Mouse (Mus musculus): Measurements from ENCODE around the gene Zfp94. TPM values are rescaled to one million over a fixed set of nuclear protein-coding genes. Genes with fewer than 3 reads are reported as not detected.

The Zfp94 gene
- polyA plus RNA-seq, 1 experiment from 2014 or later: 6.1 TPM

DNA sequence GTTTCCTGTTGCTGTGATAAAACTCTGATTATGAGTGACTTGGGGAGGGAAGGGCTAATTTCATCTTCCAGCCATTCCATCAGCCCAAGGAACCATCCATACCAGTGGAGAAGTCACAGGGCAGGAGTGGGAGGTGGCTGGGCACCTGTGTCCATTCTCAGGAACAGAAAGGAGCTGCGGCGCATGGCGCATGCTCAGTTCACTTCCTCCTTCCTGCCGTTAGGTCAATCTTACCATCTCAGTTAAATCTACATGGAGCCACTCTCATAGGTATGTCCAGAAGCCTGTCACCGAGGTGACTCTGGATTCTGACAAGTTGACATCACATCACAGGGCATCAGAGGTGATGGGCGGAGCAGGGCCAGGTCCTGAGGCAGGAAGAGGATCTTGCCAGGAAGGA lies 39.2 kb upstream of the Zfp94 start:
- no peaks in the 10 kb centered on the region for H3K36me3 ChIP-seq (ENCODE audit: control insufficient read depth, insufficient read depth, low read length)
- ATAC-seq (replicated peaks; ENCODE audit: insufficient number of reproducible peaks, low FRiP score, low TSS enrichment): no peak
- H3K4me1 ChIP-seq (ENCODE audit: control insufficient read depth, insufficient read depth, low read length): no peaks in the 10 kb centered on the region
- H3K9me3 ChIP-seq (replicated peaks; ENCODE audit: control insufficient read depth, low read length): no peaks in the 10 kb centered on the region
- no peak overlapping the region for H3K9ac ChIP-seq (ENCODE audit: low read depth, low read length)
- H3K27me3 ChIP-seq (ENCODE audit: control insufficient read depth, insufficient read depth, low read length): peaks cover 10% of the 10 kb centered on the region
- no peak overlapping the region for H3K27ac ChIP-seq (ENCODE audit: low read depth, low read length)
- no peak overlapping the region for H3K4me2 ChIP-seq
- no peak overlapping the region for H3K4me3 ChIP-seq (ENCODE audit: low read depth, low read length)
- 75% methylated on average over 6 of the region's 6 CpGs for WGBS (ENCODE audit: insufficient replicate concordance)

DNA sequence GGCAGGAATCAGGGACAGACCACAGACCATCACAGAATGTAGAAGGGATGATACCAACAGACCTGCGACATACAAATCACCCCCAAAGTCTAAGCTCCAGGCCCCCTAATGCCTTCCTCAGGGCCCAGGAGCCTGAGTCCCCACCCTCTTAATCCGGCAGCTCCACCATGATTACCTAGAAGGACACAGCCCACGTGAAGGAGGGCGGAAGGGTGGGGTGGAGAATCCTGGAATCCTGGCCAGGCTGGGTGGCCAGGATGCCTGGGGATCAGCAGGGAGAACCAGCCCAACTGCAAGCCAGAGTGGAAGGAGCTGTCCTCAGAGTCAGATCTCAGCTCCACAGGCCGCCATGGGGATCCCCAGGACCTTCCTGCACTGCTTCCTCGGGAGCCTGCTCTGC lies 32.4 kb upstream of the Zfp94 start, which contains the start of gene Lypd5:
Gene Lypd5, plus strand, starts transcription at position 301 of the 400 bp plus-strand sequence.
- Histone ChIP-seq H3K27me3 (ENCODE audit: control insufficient read depth, insufficient read depth, low read length) (peaks cover 13% of the 10 kb centered on the region), H3K36me3 (ENCODE audit: control insufficient read depth, insufficient read depth, low read length) (no peaks in the 10 kb centered on the region)

DNA sequence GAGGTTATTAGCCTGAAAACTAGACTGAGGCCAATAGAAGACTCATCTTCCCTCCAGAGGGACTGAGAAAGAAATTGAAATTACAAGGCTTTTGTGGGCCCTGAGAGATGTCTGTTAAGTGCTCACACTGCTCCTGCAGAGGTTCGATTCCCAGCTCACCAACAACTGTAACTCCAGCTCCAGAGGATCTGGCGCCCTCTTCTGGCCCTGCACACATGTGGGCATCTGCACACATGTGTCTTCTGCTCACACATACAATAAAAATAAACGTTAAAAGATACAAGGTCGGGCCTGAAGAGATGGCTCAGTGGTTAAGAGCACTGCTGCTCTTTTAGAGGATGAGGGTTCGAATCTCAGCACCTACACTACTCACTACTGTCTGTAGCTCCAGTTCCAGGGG lies 30.0 kb upstream of the Zfp94 start:
- Histone ChIP-seq H3K27ac (ENCODE audit: low read depth, low read length) (no peak overlapping the region), H3K36me3 (ENCODE audit: control insufficient read depth, insufficient read depth, low read length) (no peaks in the 10 kb centered on the region), H3K4me1 (ENCODE audit: control insufficient read depth, insufficient read depth, low read length) (no peaks in the 10 kb centered on the region), H3K4me2 (no peak overlapping the region), H3K9ac (ENCODE audit: low read depth, low read length) (no peak overlapping the region), H3K9me3 (replicated peaks; ENCODE audit: control insufficient read depth, low read length) (no peaks in the 10 kb centered on the region), H3K4me3 (ENCODE audit: low read depth, low read length) (no peak overlapping the region), H3K27me3 (ENCODE audit: control insufficient read depth, insufficient read depth, low read length) (peaks cover 3% of the 10 kb centered on the region; the same call in 1 of the 2 replicates)
- ATAC-seq (replicated peaks; ENCODE audit: insufficient number of reproducible peaks, low FRiP score, low TSS enrichment): no peak
- 65% methylated on average over 5 of the region's 5 CpGs for WGBS (ENCODE audit: insufficient replicate concordance)

More for the DNA sequence above, 32.4 kb upstream of the Zfp94 start, which contains the start of gene Lypd5:
- H3K9ac ChIP-seq (ENCODE audit: low read depth, low read length): no peak within 1 kb of the TSS
- H3K27ac ChIP-seq (ENCODE audit: low read depth, low read length): no peak within 1 kb of the TSS
- WGBS (ENCODE audit: insufficient replicate concordance): 28% methylated on average over 6 of the region's 6 CpGs
- H3K4me3 ChIP-seq (ENCODE audit: low read depth, low read length): no peak within 1 kb of the TSS
- H3K4me1 ChIP-seq (ENCODE audit: control insufficient read depth, insufficient read depth, low read length): no peaks in the 10 kb centered on the region
- H3K9me3 ChIP-seq (replicated peaks; ENCODE audit: control insufficient read depth, low read length): no peaks in the 10 kb centered on the region
- H3K4me2 ChIP-seq: no peak within 1 kb of the TSS
- no peak for ATAC-seq (replicated peaks; ENCODE audit: insufficient number of reproducible peaks, low FRiP score, low TSS enrichment)

DNA sequence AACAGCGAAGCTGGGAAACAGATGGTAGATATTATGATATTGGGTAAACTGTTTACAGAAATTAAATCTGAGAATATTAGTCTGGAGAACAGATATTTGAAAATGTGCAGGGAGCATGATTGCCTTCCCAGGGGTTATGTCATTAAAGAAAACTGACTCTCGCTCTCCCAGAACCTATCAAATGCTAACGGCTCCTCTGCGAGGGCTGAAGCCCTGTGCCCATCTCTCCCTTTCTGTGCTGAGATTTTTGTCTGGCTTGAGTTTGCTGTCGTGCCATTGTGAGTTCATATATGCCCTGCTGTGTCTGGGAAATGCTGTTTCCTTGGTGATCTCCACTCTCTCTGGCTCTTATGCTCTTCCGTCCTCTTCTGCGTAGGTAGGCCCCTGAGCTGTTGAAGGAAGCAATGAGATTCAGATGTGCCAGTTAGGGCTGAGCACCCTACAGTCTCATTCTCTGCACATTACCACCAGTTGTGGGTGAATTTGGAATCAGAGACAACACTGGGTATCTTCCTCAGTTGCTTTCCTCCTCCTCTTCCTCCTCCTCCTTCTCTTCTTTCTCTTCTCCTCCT lies 27.3 kb upstream of the Zfp94 start:
- no peak overlapping the region for H3K4me3 ChIP-seq (ENCODE audit: low read depth, low read length)
- no peak overlapping the region for H3K4me2 ChIP-seq
- no peak overlapping the region for H3K9ac ChIP-seq (ENCODE audit: low read depth, low read length)
- 73% methylated on average over 7 of the region's 7 CpGs for WGBS (ENCODE audit: insufficient replicate concordance)
- H3K27ac ChIP-seq (ENCODE audit: low read depth, low read length): no peak overlapping the region
- no peaks in the 10 kb centered on the region for H3K9me3 ChIP-seq (replicated peaks; ENCODE audit: control insufficient read depth, low read length)
- no peaks in the 10 kb centered on the region for H3K36me3 ChIP-seq (ENCODE audit: control insufficient read depth, insufficient read depth, low read length)
- H3K4me1 ChIP-seq (ENCODE audit: control insufficient read depth, insufficient read depth, low read length): no peaks in the 10 kb centered on the region
- ATAC-seq (replicated peaks; ENCODE audit: insufficient number of reproducible peaks, low FRiP score, low TSS enrichment): no peak
- H3K27me3 ChIP-seq (ENCODE audit: control insufficient read depth, insufficient read depth, low read length): no peaks in the 10 kb centered on the region

DNA sequence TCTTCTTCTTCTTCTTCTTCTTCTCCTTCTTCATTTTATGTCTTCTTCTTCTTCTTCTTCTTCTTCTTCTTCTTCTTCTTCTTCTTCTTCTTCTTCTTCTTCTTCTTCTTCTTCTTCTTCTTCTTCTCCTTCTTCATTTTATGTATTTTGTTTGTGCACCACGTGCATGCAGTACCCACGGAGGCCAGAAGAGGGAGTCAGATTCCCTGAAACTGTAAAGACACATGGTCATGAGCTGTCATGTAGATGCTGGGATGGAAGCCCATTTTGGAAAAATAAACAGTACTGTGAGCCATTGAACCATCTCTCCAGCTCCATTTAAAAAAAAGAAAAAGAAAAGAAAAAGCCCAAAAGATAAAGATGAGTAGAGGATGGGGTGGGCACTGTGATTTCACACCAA lies 21.8 kb upstream of the Zfp94 start:
- Histone ChIP-seq H3K4me1 (ENCODE audit: control insufficient read depth, insufficient read depth, low read length) (no peaks in the 10 kb centered on the region; the same call in 1 of the 2 replicates), H3K27me3 (ENCODE audit: control insufficient read depth, insufficient read depth, low read length) (peaks cover 14% of the 10 kb centered on the region), H3K36me3 (ENCODE audit: control insufficient read depth, insufficient read depth, low read length) (no peaks in the 10 kb centered on the region), H3K27ac (ENCODE audit: low read depth, low read length) (no peak overlapping the region), H3K9ac (ENCODE audit: low read depth, low read length) (no peak overlapping the region), H3K4me3 (ENCODE audit: low read depth, low read length) (no peak overlapping the region), H3K9me3 (replicated peaks; ENCODE audit: control insufficient read depth, low read length) (no peaks in the 10 kb centered on the region), H3K4me2 (no peak overlapping the region)
- no peak for ATAC-seq (replicated peaks; ENCODE audit: insufficient number of reproducible peaks, low FRiP score, low TSS enrichment)
- 41% methylated on average over 2 of the region's 2 CpGs for WGBS (ENCODE audit: insufficient replicate concordance)

DNA sequence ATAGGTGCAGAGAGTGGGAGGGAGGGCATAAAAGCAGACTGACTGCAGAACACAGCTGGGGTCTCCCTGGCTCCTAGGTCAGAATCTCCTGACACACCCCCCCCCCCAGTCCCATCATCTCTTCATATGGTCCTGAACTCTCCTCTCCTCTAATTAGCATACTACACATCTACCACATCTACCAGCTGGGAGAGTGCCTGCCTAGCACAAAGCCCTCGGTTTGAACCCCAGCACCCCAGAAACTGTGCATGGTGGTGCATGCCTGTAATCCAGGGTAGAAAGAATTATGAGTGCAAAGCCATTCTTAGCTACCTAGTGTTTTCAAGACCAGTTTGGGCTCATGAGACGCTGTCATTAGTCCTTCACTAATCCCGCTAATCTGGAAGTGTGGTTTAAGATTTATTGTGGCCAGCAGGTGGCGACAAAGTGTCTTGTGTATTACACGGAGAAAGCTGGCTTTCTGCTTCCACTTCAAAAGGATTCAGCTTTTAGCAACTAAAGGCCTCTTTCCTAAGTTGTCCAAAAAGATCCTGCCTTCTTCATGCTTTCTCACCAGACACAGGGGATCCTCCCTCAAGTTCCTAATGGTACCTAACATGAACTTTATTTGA lies 19.3 kb upstream of the Zfp94 start:
- Histone ChIP-seq H3K4me1 (ENCODE audit: control insufficient read depth, insufficient read depth, low read length) (no peaks in the 10 kb centered on the region; the same call in 1 of the 2 replicates), H3K4me2 (no peak overlapping the region), H3K9ac (ENCODE audit: low read depth, low read length) (no peak overlapping the region), H3K27ac (ENCODE audit: low read depth, low read length) (no peak overlapping the region), H3K36me3 (ENCODE audit: control insufficient read depth, insufficient read depth, low read length) (no peaks in the 10 kb centered on the region), H3K4me3 (ENCODE audit: low read depth, low read length) (no peak overlapping the region), H3K27me3 (ENCODE audit: control insufficient read depth, insufficient read depth, low read length) (peaks cover 18% of the 10 kb centered on the region), H3K9me3 (replicated peaks; ENCODE audit: control insufficient read depth, low read length) (no peaks in the 10 kb centered on the region; the same call in 1 of the 2 replicates)
- WGBS (ENCODE audit: insufficient replicate concordance): 10% methylated on average over 5 of the region's 5 CpGs
- ATAC-seq (replicated peaks; ENCODE audit: insufficient number of reproducible peaks, low FRiP score, low TSS enrichment): no peak

DNA sequence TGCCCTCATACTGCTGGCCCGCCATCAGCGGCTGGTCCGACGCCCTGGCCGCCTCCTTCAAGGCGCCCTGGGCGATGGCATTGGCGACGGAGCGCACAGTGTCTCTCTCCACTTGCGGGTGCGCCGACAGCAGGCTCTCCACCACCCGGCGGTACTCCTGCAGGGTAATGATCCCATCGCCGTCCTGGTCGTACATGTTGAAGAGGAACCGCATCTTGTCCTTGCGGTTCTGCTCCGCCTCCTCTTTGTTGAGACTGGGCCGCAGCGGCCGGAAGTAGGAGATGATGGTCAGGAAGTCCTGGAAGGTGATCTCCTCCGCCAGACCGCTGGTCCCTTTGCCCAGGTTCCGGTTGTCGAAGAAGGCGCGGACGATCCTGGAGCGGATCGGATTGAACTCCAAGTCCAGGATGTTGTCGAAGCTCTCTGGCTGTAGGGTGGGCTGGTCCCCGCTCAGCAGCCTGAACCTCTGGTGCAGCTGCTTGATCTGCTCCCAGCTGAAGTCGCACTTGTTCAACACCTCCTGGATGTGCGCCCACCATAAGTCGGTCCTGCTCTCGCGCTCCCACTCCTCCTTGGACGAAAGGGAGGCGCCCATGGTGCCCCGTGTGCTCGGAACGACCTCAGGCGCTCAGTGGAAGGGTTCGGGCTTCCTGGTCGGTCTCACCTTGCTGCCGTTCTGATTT lies 17.0 kb upstream of the Zfp94 start, which contains the start of gene Tescl:
Gene Tescl, minus strand, starts transcription at position 633 of the 683 bp plus-strand sequence.
- Histone ChIP-seq H3K9me3 (replicated peaks; ENCODE audit: control insufficient read depth, low read length) (no peaks in the 10 kb centered on the region; the same call in 1 of the 2 replicates), H3K4me3 (ENCODE audit: low read depth, low read length) (peak within 1 kb of the TSS; percentile 18), H3K27me3 (ENCODE audit: control insufficient read depth, insufficient read depth, low read length) (peaks cover 18% of the 10 kb centered on the region), H3K36me3 (ENCODE audit: control insufficient read depth, insufficient read depth, low read length) (no peaks in the 10 kb centered on the region), H3K4me1 (ENCODE audit: control insufficient read depth, insufficient read depth, low read length) (no peaks in the 10 kb centered on the region; the same call in 1 of the 2 replicates), H3K4me2 (peak within 1 kb of the TSS; percentile 48), H3K27ac (ENCODE audit: low read depth, low read length) (no peak within 1 kb of the TSS), H3K9ac (ENCODE audit: low read depth, low read length) (no peak within 1 kb of the TSS)
- 29% methylated on average over 49 of the region's 49 CpGs for WGBS (ENCODE audit: insufficient replicate concordance)
- ATAC-seq (replicated peaks; ENCODE audit: insufficient number of reproducible peaks, low FRiP score, low TSS enrichment): no peak

DNA sequence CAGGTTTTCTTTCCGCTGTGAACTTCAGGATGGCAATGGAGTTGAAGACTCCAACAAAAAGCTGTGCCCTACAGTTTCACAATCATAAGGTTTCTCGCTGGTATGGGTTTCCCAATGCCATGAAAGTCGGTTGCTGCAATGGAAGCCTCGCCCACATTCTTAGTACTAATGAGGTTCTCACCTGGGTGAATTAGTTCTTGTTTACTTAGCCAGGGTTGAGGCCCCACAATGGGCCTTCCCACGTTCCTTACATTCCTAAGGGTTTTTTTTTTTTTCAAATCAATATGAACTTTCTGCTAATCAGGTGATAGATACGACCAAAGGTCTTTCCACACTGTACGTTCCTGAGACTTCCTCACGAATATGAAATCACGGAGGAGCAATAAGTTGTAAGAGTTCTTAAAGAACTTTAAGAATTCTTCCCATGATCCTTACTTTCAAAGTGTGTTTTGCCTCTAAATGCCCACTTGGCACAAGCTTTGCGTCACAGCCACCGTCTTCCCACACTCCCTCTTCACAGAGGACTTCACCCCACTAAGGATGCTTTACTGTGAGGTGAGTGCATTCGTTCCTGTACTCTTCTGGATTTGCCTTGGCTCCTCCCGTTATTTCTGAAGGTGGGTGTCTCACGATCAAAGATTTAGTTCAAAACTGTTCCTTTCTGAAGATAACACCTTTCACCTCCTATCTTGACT lies 11.0 kb upstream of the Zfp94 start:
- no peaks in the 10 kb centered on the region for H3K36me3 ChIP-seq (ENCODE audit: control insufficient read depth, insufficient read depth, low read length)
- H3K9me3 ChIP-seq (replicated peaks; ENCODE audit: control insufficient read depth, low read length): peaks cover 6% of the 10 kb centered on the region; the same call in 1 of the 2 replicates
- ATAC-seq (replicated peaks; ENCODE audit: insufficient number of reproducible peaks, low FRiP score, low TSS enrichment): no peak
- 77% methylated on average over 14 of the region's 14 CpGs for WGBS (ENCODE audit: insufficient replicate concordance)
- no peak overlapping the region for H3K4me3 ChIP-seq (ENCODE audit: low read depth, low read length)
- H3K4me1 ChIP-seq (ENCODE audit: control insufficient read depth, insufficient read depth, low read length): no peaks in the 10 kb centered on the region
- no peaks in the 10 kb centered on the region; the same call in 1 of the 2 replicates for H3K27me3 ChIP-seq (ENCODE audit: control insufficient read depth, insufficient read depth, low read length)
- no peak overlapping the region for H3K27ac ChIP-seq (ENCODE audit: low read depth, low read length)
- no peak overlapping the region for H3K4me2 ChIP-seq
- no peak overlapping the region for H3K9ac ChIP-seq (ENCODE audit: low read depth, low read length)
